Mouse (Mus musculus) megakaryocyte, embryonic 14.5 days (primary cell): ENCODE measurements around the gene Wdr91. TPM values are rescaled to one million over a fixed set of nuclear protein-coding genes. Genes with fewer than 3 reads are reported as not detected.

ENCODE experiments used
- H3K27me3 ChIP-seq: replicated peaks from 2 replicates; pipeline ENCODE3; 2012; ENCODE audit warnings: inconsistent platforms
- H3K36me3 ChIP-seq: replicated peaks from 2 replicates; pipeline ENCODE3; 2012; ENCODE audit warnings: low read length, inconsistent platforms, mixed read lengths
- H3K4me1 ChIP-seq: 2 replicates; pipeline ENCODE4 v1.6.1; 2012; ENCODE audit warnings: inconsistent platforms
- H3K4me3 ChIP-seq: replicated peaks from 2 replicates; pipeline ENCODE3; 2012; ENCODE audit warnings: moderate library complexity, mild to moderate bottlenecking, inconsistent platforms
- H3K9me3 ChIP-seq: 2 replicates; pipeline ENCODE4 v1.6.1; 2012; ENCODE audit warnings: inconsistent platforms
- FLI1 ChIP-seq: IDR thresholded peaks from 2 replicates; pipeline ENCODE4 v1.6.1; 2012; ENCODE audit warnings: low read length, inconsistent platforms, mixed read lengths
- GATA1 ChIP-seq: IDR thresholded peaks from 3 replicates; pipeline ENCODE4 v1.6.1; 2012; ENCODE audit warnings: mixed read lengths, low read length, inconsistent platforms, borderline replicate concordance
- polyA plus RNA-seq: library from polyadenylated mRNA; stranded (reverse); fragments of >175 nt; gene quantifications from 2 replicates; pipeline ENCODE4 v1.2.3, GENCODE M21; 2012; ENCODE audit warnings: low replicate concordance; ENCODE audit not compliant: insufficient read depth

The Wdr91 gene
- polyA plus RNA-seq, 1 experiment: 28.5 TPM

DNA sequence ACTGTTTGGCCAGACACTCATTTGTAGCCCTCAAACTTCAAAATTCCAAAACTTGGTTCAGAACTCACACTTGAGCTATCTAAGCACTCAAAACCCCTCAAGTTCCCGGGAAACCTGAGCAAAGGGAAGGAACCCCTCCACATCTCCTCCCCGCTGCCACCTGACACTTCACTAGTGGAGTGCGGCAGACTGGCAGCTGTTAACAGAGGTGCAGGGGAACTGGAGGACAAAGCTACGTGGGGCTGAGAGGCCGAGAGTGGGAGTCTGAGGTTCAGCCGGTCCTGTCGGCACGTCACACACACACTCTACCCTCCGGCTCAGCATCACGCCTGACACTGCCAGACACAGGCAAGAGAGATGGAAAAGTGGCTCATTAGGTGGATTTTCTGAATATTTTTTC, 6.8 kb downstream of the Wdr91 start:
- Histone ChIP-seq H3K4me1 (peaks cover 98% of the 10 kb centered on the region), H3K36me3 (peaks cover 99% of the 10 kb centered on the region), H3K4me3 (no peak overlapping the region), H3K9me3 (no peaks in the 10 kb centered on the region), H3K27me3 (no peaks in the 10 kb centered on the region)
- TF ChIP-seq GATA1 (no peak), FLI1 (no peak)

DNA sequence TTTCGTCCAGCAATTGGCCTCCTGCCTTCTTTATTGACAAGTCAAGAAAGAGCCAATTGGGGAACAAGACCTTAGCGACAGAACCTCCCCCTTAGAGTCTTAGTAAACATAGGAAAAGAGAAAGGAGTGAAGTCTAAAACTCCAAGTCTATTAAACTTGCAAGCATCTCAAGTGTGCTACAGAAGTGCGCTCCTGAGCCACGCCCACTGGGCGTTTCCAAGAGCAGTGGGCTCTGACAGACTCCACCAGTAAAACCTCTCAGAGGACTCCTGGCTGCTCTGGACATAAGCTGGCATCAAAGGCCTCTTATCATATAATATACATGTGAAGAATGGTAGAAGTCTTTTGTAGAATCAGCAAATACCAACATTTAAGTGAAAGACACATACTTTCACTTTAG, 7.2 kb downstream of the Wdr91 start:
- TF ChIP-seq GATA1: no peak
- no peak for TF ChIP-seq FLI1
- Histone ChIP-seq H3K9me3 (no peaks in the 10 kb centered on the region), H3K27me3 (no peaks in the 10 kb centered on the region), H3K4me1 (peaks cover 97% of the 10 kb centered on the region), H3K36me3 (peaks cover 98% of the 10 kb centered on the region), H3K4me3 (no peak overlapping the region)

DNA sequence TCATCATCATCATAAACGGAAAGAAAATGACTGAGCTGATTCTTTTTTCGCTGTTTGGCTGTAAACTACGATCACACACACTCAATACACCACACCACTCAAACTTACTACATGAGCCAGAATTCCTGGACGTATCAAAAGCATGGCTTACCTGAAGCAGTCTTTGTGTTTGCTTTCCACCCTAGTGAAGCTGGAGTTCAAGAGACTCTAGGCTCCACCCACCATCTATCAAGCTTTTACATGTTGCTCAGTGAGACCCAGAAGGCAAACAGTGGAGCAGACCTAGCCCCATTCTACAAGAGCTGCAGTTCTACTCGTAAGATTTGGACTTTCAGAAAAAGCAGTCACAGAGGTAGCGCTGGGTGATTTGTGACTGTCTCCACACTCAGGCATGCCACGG, 8.1 kb downstream of the Wdr91 start:
- Histone ChIP-seq H3K4me3 (no peak overlapping the region), H3K9me3 (no peaks in the 10 kb centered on the region), H3K4me1 (peaks cover 95% of the 10 kb centered on the region), H3K27me3 (no peaks in the 10 kb centered on the region), H3K36me3 (peaks cover 99% of the 10 kb centered on the region)
- no peak for TF ChIP-seq FLI1

DNA sequence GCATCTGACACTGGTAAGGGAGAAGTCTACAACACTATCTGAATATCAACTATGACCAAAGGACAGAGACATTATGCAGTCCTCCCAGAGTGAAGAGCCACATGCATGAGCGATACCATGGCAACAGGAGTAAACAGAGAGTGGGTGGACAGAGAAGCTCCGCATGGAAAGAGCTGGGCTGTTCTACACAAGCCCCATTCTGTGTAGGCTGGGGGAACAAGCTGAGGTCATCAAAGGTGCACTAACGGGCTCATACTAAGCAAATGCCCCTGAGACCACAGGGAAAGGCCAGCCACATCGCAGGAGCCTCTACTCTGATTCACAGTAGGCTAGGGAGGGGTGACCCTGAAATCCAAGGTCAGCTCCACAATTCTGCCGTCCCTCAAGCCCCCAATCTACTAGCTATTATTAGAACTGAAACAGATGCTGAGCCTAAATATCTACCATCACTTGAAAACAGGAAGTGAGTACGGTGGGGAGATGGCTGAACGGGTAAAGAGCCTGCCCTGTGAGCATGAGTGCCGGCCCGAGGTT, 8.7 kb downstream of the Wdr91 start:
- Histone ChIP-seq H3K4me3 (no peak overlapping the region), H3K9me3 (no peaks in the 10 kb centered on the region), H3K36me3 (peaks cover 99% of the 10 kb centered on the region), H3K4me1 (peaks cover 95% of the 10 kb centered on the region), H3K27me3 (no peaks in the 10 kb centered on the region)
- TF ChIP-seq FLI1: no peak
- no peak for TF ChIP-seq GATA1

DNA sequence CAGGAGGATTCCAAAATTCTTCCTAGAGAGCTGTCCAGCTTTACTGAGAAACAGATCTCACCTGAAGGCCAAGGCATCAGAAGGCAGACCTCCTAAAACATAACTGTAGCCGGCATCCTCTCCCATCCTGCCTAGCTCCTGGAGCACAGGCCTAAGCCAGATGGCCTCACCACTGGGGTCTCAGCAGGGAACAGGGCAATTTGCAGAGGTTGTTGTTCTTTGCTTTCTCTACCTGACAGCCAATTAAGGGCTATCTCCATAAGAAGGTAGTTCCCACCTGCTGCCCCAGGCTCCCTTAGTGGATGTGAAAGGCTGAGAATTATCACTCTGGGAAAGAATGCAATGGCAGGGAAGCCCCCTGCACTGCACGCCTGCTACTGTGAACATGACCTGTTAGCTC, 9.7 kb downstream of the Wdr91 start:
- no peak for TF ChIP-seq GATA1
- no peak for TF ChIP-seq FLI1
- Histone ChIP-seq H3K9me3 (no peaks in the 10 kb centered on the region), H3K4me3 (no peak overlapping the region), H3K27me3 (no peaks in the 10 kb centered on the region), H3K36me3 (peaks cover 99% of the 10 kb centered on the region), H3K4me1 (peaks cover 90% of the 10 kb centered on the region)

DNA sequence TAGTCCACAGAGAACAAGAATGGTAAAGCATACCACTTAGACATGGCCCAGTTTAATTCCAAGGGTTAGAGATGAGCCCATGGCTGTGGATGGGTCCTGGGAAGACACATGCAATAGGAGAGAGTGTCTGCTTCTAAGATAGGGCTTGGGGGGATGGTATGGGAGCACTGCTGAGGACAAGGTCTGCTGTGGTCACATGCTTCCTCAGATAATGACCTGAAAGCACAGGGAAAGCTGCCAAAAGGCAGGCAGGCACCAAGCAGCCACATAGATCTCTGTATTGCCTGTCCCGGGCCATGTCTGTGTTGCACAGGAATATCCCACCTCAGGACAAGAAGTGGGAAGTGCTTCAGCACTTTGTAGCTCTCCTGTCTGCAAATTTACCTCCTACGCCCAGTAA, 11.5 kb downstream of the Wdr91 start:
- H3K4me3 ChIP-seq: no peak overlapping the region
- peaks cover 99% of the 10 kb centered on the region for H3K36me3 ChIP-seq
- no peak for TF ChIP-seq GATA1
- TF ChIP-seq FLI1: no peak
- H3K27me3 ChIP-seq: no peaks in the 10 kb centered on the region
- H3K9me3 ChIP-seq: no peaks in the 10 kb centered on the region
- H3K4me1 ChIP-seq: peaks cover 92% of the 10 kb centered on the region

DNA sequence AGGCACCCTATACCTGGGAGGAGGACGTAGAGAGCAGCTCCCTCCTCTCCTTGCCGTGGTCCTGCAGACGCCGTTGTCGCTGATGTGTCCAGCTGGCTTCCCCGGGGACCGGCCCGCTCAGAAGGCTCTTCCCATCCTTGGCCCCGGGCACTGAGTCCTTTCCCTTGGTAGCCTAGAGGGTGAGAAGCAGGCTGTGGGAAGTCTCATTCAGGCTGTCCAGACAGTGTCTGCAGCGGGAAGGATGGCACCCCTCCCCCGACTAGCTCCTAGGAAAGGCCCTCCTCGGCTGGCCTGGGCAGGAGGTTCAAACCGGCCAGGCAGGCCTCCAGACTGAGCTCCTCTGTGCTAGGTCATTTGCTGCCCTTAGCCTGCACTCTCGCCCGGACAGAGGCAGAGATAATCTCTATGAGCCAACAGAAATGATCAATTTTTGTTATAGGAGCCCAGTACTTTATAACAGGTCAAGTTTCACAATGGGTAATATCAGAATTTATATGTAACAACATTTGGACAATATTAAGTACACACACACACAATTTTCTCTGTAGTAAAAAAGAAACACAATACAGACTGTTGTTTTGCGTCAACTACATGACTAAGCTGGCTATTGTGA, 14.4 kb downstream of the Wdr91 start:
- Histone ChIP-seq H3K4me1 (peaks cover 83% of the 10 kb centered on the region), H3K36me3 (peaks cover 97% of the 10 kb centered on the region), H3K9me3 (no peaks in the 10 kb centered on the region), H3K4me3 (no peak overlapping the region), H3K27me3 (no peaks in the 10 kb centered on the region)
- TF ChIP-seq FLI1: no peak

DNA sequence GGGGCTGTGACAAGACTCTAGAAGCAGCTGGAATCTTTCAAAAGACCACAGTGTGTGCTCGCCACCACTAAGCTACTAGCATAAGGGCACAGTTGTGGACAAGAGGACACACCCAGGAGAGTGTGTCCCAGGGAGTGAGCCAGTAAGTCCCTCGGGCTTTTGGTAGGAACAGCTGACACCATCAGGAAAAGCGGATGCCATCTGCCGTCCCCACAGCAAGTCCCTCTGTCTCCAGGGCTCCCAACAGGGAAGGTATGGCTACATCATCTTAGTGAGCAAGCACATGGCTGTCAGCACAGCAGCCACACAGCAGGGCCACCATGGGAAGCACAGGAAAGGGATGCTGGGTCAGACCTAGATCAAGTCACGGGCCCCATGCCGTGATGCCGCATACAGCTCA, 15.1 kb downstream of the Wdr91 start:
- TF ChIP-seq GATA1 (no peak), FLI1 (no peak)
- H3K9me3 ChIP-seq: no peaks in the 10 kb centered on the region
- peaks cover 81% of the 10 kb centered on the region for H3K4me1 ChIP-seq
- H3K4me3 ChIP-seq: no peak overlapping the region
- H3K27me3 ChIP-seq: no peaks in the 10 kb centered on the region
- H3K36me3 ChIP-seq: peaks cover 97% of the 10 kb centered on the region

DNA sequence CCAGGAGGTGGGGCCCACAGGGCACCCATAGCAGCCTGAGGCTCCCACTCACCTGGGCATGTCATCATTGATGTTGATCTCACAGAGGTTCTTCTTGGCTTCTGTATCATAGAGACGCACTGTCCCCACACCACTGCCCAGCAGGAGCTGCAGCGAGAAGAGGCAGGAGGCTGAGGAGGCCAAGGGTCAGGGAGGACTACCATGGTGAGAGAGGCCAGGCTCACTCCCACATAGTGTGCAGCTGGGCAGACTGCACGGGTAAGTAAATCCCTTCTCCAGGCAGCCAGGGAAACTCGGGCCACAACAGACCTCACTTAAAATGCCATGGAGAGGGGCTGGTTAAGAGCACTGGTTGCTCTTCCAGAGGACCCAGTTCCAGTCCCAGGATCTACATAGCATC, 21.5 kb downstream of the Wdr91 start:
- Histone ChIP-seq H3K27me3 (no peaks in the 10 kb centered on the region), H3K9me3 (no peaks in the 10 kb centered on the region), H3K4me3 (no peak overlapping the region), H3K36me3 (peaks cover 97% of the 10 kb centered on the region), H3K4me1 (peaks cover 33% of the 10 kb centered on the region)
- TF ChIP-seq GATA1 (no peak), FLI1 (no peak)

DNA sequence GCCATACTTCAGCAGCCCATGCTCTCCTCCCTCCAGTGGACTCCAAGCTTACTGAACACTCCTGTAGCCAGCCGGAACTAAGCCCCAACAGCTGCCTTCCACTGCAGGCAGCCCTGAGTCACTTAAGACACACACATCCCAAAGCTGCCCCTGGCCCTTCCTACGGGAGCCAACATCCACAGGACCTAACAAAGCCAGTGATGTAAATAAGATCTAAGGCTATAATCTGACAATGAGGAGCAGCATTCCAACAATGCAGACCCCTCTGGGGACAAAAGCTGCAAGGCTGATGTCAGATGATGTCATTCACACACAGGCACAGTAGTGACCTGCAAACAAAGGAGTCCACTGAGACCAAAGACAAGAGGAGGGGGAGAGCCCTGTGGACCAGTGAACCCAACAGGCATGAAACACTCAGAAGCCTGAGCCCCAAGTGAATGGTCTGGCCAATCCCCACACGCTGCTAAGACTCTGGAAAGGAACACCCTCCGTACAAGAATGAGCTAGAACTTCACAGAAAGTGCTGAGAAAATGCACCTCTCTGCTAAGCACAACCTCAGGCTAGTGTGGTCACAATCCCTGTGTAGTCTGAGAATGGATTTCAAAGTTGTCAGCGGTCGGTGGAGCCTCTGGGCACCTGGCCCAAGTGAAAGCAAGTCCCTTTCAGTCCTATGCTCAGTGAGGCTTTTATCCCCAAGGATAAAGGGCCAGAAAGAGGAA, 23.4 kb downstream of the Wdr91 start:
- no peaks in the 10 kb centered on the region for H3K27me3 ChIP-seq
- peaks cover 25% of the 10 kb centered on the region for H3K4me1 ChIP-seq
- H3K9me3 ChIP-seq: no peaks in the 10 kb centered on the region
- no peak overlapping the region for H3K4me3 ChIP-seq
- peaks cover 96% of the 10 kb centered on the region for H3K36me3 ChIP-seq
- TF ChIP-seq GATA1 (no peak), FLI1 (no peak)
